Mouse (Mus musculus) naive thymus-derived CD4-positive, alpha-beta T cell, adult 2 months (primary cell): ENCODE results near the gene Rnf141.
A peak's percentile ranks its signal among the peaks of the same experiment; 100 is the strongest.

ENCODE experiments used
- DNase-seq: peaks from one replicate; pipeline ENCODE4 v3.0.0-alpha.2; 2011; ENCODE audit warnings: low read depth

The Rnf141 gene

GRCm38 (mm10) chr7:110833024-110833423 is 11.2 kb downstream of the Rnf141 start:
- no peak for DNase-seq

GRCm38 (mm10) chr7:110823995-110824953 is 20.0 kb downstream of the Rnf141 start:
- peak; percentile 32 for DNase-seq

- no peak for DNase-seq
These were observed 20.7 kb downstream of the Rnf141 start for GRCm38 (mm10) chr7:110823593-110823992.

- no peak for DNase-seq
These were observed 21.2 kb downstream of the Rnf141 start for GRCm38 (mm10) chr7:110823076-110823475.

- no peak for DNase-seq
These were observed 22.2 kb downstream of the Rnf141 start for GRCm38 (mm10) chr7:110822055-110822454.

- no peak for DNase-seq
These were observed 22.6 kb downstream of the Rnf141 start for GRCm38 (mm10) chr7:110821653-110822052.

GRCm38 (mm10) chr7:110821068-110821467 is 23.2 kb downstream of the Rnf141 start:
- no peak for DNase-seq

- no peak for DNase-seq
These were observed 25.4 kb downstream of the Rnf141 start for GRCm38 (mm10) chr7:110818787-110819350.

- DNase-seq, result no peak
These were observed 26.1 kb downstream of the Rnf141 start for GRCm38 (mm10) chr7:110818206-110818605.

GRCm38 (mm10) chr7:110816037-110816436 is 28.2 kb downstream of the Rnf141 start:
- DNase-seq, result peak; percentile 82

GRCm38 (mm10) chr7:110813983-110814382 is 30.3 kb downstream of the Rnf141 start:
- no peak for DNase-seq

- DNase-seq, result no peak
These were observed 32.7 kb downstream of the Rnf141 start for GRCm38 (mm10) chr7:110811529-110811928.

GRCm38 (mm10) chr7:110810995-110811394 is 33.3 kb downstream of the Rnf141 start:
- DNase-seq, result no peak

- DNase-seq, result no peak
These were observed 34.4 kb downstream of the Rnf141 start for GRCm38 (mm10) chr7:110809585-110810557.

GRCm38 (mm10) chr7:110808962-110809361 is 35.3 kb downstream of the Rnf141 start:
- no peak for DNase-seq

GRCm38 (mm10) chr7:110807460-110808030 is 36.7 kb downstream of the Rnf141 start:
- no peak for DNase-seq

GRCm38 (mm10) chr7:110804266-110804665 is 40.0 kb downstream of the Rnf141 start:
- DNase-seq, result no peak

- DNase-seq, result no peak
These were observed 41.1 kb downstream of the Rnf141 start for GRCm38 (mm10) chr7:110803131-110803530.

GRCm38 (mm10) chr7:110801028-110801427 is 43.2 kb downstream of the Rnf141 start:
- DNase-seq, result peak; percentile 89

GRCm38 (mm10) chr7:110797722-110798409 is 46.4 kb downstream of the Rnf141 start:
- DNase-seq, result peak; percentile 29
